Mouse (Mus musculus): Measurements from ENCODE around the gene Cbr4. TPM values are rescaled to one million over a fixed set of nuclear protein-coding genes. Genes with fewer than 3 reads are reported as not detected.

The Cbr4 gene
- polyA plus RNA-seq (2012; fragmentation: generic; extraction: Trizol) = 10 to 100 TPM in 1 of 2 experiments, under 1 TPM in 1; 0.47 to 19.4 TPM

GRCm38 (mm10) chr8:61487597-61488156 is at the start of gene Cbr4:
Cbr4 (plus strand) TSS chr8:61487734.

All from C3H10T1/2 (cell line).